Mouse (Mus musculus) testis, postnatal 10 days (tissue): ENCODE data around the gene Vmn2r16.

Experiments
- DNase-seq: peaks from one replicate; pipeline ENCODE4 v3.0.0; 2021; ENCODE audit warnings: low spot score

Vmn2r16 gene

GRCm38 (mm10) chr5:109329862-109330261, at the start of gene Vmn2r16:
Gene Vmn2r16 (plus strand): TSS chr5:109330162.
- no peak for DNase-seq

GRCm38 (mm10) chr5:109294655-109295054, 35.3 kb upstream of the Vmn2r16 start:
- DNase-seq: peak; percentile 44

GRCm38 (mm10) chr5:109297544-109297943, 32.4 kb upstream of the Vmn2r16 start, which contains the start of gene Vmn2r15:
Gene Vmn2r15 (minus strand): TSS chr5:109297644.
- DNase-seq: no peak

- DNase-seq: no peak
Measured at GRCm38 (mm10) chr5:109419388-109419787, 89.4 kb downstream of the Vmn2r16 start, which contains the start of gene Vmn2r17. Gene Vmn2r17 (plus strand): TSS chr5:109419688.
